Mouse (Mus musculus) monocyte, adult 5-6 weeks (primary cell): ENCODE data around the gene Stk10. TPM values are rescaled to one million over a fixed set of nuclear protein-coding genes. Genes with fewer than 3 reads are reported as not detected.
"Not testable (repeated sequence)": the region's sequence is repeated elsewhere in the genome, so short reads cannot be mapped to it uniquely, and the experiment has no call there.

ENCODE experiments used
- ATAC-seq: fragments of 153-309, 156-312 bp; replicated peaks from 2 replicates; pipeline ENCODE4 v1.8.0; 2017; ENCODE audit warnings: mild to moderate bottlenecking; ENCODE audit not compliant: low TSS enrichment, insufficient number of reproducible peaks, severe bottlenecking, poor library complexity, low FRiP score
- total RNA-seq: library from RNA; stranded (forward); fragments of 200-1000, 200-491, 200-594 nt; gene quantifications from 3 replicates; pipeline ENCODE4 v1.2.3, GENCODE M21; 2017

The Stk10 gene
- total RNA-seq, 1 experiment from 2014 or later, result 432 TPM

DNA sequence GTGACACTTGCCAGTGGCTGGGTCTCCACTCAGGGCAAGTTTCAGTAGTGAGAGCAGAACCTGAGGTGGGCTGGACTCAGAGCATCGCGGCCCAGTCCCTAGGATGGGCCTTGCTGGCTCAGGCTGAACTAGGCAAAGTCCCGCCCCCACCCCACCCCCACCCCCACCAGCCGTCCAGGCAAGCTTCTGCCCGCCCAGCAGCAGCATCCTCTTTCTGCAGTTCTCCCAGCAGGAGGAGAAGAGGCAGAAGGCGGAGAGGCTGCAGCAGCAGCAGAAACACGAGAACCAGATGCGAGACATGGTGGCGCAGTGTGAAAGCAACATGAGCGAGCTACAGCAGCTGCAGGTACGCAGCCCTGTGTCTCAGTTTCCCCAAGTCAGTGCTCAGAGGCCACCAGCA is 82.5 kb downstream of the Stk10 start:
- ATAC-seq, result no peak

DNA sequence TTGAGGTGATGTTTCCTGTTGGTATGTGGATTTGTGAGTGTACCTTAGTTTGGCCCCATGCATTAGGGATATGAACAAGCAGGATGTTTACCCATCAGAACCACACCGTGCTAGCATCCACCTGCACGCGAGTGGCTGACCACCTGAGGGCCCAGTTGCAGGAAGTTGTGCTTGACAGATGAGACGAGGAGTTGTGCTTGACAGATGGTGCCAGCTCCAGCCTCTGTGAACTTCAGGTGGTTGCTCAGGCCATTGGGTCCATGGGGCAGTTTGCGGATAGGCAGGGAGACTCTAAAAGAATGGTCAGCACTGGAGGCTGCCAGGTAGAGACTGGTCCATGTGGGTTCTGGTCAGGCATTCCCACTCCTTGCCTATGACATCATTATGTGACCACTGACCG is 83.0 kb downstream of the Stk10 start:
- no peak for ATAC-seq

DNA sequence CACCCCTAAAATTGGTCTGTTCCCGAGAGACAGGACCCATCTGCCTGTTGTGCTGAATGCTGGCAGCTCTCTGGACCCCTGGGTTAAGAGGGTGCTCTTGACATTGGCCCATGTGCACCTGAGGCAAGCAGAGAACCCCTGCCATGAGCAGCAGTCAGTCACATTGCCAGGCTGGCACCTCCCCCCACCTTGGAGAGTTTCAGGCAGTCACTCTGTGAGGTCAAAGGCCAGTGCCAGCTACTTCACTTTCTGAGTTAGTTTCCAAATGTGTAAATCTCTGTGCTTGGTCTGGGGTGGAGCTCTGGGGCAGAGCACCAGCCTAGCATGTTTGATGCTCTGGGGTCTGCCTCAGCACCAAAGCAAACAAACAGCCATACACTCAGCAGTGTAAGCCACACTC is 84.9 kb downstream of the Stk10 start:
- ATAC-seq, result no peak

DNA sequence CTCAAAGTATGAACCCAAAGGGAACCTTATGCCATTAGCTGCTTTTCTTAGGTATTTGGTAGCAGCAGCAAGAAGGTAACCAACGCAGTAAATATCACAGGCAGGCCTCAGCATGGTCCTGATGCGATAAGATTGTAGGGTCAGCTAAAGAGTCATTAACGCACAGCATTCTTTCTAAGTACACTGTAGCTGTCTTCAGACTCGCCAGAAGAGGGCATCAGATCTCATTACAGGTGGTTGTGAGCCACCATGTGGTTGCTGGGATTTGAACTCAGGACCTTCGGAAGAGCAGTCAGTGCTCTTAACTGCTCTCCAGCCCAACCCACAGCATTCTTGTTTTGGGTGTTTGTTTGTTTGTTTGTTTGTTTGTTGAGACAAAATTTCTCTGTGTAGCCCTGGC is 85.5 kb downstream of the Stk10 start:
- not testable (repeated sequence) for ATAC-seq

DNA sequence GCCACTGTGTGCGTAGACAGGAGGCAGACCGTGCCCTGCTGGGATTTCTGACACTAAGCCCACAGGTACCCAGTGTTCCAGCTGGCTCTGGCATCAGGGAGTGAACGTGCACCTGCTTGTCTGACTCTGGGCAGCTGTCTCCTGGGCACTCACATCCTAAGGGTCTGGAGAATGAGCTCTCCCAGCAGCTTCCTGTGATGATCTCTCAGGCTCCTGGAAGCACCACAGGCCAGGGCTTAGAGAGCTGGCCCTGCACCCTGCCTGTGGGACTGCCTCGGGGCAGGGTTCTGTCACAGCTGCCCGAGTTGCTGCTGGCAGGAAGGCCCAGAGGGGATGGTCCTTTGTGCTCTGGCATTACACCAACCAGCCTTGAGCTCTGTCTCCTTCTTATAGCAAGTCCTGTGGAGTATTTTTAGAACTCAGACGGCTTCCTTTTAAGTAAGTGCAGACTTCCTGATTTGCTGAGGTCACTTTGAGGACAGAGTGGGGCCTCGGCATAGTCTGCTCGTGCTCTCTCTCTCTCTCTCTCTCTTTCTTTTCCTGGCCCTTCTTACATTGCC is 86.2 kb downstream of the Stk10 start:
- peak; percentile 60 for ATAC-seq

DNA sequence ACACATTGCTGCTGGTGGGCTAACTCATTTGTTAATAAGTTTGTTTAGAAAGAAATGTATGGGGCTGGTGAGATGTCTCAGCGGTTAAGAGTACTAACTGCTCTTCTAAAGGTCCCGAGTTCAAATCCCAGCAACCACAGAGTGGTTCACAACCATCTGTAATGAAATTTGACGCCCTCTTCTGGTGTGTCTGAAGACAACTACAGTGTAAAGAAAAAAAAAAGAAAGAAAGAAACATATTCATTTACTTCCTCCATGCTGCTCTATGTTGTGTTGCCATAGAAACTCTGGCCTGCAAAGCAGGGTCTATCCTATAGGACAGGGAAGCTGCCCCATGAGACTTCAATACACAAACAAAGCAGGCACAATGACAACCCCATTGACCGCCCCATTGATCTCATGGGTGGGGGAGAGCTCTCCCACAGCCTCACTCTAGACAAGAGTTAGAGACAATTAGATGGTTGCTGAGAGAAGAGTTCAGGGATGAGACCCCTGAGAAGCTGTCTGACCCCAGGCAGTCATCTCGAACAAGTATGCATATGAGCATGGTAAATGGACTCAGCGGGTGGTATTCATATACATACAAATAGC is 86.9 kb downstream of the Stk10 start:
- ATAC-seq, result no peak

DNA sequence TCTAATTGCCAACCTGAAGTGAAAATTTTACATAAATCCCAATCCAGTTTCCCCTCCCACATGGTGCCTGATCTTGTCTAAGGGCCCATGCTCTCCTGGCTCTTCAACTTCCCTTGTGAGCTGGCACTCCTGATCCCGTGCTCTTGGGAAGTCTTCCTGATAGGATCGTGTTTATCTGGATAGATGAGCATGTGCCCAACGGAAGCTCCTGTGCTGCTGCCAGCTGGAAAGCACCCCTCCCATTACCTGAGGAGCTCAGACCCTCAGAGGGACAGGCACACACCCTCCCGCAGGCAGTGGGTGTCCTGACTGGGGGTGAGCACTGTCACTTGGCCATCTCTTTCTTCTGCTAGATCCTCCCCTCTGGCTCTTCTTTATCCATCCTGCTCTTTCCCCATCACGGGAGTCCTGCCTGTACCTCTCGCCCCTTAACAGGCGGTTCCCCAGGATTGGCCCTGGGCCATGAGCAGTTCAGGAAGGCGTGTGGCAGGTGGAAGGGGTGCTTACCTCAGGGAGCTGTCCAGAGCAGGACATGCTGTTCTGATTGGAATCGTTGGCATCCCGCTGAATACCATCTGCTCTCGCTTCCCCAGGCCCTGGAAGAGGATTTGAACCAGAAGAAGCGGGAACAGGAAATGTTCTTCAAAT is 88.8 kb downstream of the Stk10 start:
- no peak for ATAC-seq

DNA sequence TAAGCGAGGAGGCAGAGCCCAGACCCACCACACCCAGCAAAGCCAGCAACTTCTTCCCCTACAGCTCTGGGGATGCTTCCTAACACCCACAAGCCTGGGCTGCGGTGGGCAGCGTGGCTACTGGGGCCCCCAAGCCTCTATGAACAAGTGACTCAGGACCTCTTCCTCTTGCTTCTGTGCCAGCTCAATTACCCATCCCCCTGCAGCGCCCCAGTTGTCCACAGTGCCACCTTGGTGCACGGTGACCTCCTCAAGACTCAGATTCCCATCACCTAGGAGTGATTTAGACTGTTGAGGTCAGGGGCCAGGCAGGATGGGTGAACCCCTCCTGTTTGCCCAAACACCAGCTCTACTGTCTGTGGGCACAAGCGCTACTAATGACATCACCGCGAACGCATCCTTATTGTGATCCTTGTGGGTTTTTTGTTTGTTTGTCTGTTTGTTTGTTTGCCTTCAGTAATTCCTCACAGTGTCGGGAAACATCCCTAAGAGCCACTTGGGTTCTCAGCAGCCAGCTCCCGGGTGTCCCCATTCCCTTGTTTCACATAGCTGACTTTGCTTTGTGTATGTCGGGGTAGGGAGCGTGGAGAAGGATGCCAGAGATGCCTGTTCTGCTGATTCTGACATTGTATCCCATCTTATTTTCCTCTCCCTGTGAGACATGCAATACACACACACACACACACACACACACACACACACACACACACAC is 89.5 kb downstream of the Stk10 start:
- no peak for ATAC-seq

DNA sequence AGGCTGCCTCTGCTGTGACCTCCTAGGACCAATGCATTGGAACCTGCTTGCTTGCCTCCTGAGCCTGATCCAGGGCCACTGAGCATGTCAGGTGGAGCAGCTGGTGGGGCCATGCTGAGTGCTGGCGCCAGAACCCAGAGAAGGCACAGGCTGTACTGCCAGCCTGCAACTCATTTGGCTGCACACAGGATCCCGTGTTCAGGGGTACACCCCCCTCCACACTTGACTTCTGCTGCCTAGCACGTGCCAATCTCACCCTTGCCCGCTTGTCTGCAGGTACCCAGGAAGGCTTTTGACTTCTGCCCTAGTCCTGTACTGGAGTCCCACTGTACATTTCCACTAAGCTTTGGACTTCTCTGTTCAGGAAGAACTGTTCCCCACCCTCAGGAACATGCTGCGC is 90.1 kb downstream of the Stk10 start:
- no peak for ATAC-seq

DNA sequence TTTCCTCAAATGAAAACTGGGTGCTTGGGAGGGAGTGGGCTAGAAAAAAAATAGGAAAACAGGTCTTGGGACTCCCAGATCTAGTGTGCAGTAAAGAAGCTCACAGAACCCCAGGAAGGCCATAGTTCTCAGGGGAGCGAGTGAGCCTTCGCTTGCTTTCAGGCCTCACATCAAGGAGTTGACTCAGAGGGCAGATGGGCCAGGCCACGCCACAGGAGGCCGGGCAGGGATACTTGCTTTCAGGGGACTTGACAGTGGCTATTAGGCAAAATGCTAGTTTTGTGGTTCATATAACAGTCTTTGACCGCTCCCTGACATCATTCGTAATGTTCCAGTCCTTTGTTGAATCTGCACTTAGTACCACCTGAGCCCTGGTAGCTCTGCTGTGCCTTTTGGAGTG is 90.8 kb downstream of the Stk10 start:
- no peak for ATAC-seq

DNA sequence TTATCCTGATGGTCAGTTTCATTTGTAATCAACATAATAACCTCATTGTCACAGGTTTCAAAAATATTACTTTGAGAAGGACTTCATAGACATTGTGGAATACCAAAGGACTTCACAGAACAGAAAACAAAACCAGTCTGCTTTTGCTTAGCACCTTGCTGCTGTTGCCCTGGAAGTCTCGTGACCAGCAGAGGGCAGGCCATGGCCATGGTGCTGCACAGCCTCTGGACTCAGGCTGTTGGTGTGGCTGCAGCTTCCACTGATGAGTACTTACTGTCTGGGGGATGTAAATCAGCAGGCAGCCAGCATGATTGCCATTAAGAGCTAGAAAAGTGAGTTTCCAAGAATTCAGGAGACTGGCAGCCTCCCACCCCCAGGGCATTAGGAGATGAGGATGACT is 92.6 kb downstream of the Stk10 start:
- ATAC-seq, result no peak; the same call in 1 of the 2 replicates

DNA sequence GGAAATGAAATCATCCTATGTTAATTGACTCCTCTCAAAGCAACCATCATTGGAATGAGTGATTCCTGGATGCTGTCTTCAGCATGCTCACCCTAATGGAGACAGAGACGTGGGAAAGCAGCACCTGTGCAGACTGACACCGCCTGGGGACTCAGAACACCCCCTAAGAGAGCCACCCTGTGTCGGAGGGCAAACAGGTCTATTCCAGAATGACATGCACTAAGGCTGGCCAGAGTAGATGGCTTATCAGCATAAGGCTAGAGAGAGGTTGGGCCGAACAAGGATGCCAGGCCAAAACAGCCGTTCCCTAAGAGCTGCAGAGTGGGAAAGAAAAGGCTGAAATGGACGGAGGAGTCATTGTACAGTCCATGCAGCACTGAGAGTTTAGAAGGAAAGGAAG is 93.0 kb downstream of the Stk10 start:
- 0 out of 2 replicates have a peak, but pooled peaks have one; percentile 1 for ATAC-seq

DNA sequence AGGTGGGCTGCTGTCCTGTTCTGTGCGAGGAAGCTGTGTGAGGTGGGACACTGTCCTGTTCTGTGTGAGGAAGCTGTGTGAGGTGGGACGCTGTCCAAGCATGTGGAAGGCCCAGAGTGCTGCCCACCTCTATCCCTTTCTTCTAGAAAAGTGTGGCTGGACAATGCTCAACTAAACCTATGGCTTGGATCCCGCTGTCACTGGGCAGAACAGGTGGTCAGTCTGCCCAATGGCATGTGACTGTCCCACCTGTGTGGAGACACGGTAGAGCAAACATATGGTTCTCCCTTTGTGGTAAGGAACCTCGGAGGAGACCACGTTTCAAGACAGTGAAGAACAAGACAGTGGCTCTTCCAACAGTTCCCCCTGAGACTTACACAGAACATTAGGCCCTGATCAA is 94.8 kb downstream of the Stk10 start:
- no peak for ATAC-seq

DNA sequence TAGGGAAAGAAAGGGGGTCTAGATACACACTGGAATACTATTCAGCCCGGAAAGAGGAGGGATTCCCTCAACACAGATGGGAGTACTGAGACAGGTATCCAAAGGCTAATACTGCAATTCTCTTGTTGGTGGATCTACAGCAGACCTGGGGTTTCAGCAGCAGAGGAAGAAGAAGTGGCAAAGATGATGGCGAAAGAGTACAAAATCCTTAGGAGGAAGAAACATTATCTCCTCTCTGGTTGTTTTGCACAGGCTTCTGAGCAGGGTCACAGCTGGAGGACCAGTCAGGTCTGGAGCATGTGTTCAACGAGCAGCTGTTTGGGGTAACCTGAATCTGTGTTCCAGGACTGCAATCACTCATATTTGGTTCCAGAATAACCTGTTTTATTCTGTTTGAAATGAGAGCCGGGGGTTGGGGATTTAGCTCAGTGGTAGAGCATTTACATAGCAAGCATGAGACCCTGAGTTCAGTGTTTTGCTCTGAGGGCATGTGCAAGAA is 96.7 kb downstream of the Stk10 start:
- no peak for ATAC-seq

DNA sequence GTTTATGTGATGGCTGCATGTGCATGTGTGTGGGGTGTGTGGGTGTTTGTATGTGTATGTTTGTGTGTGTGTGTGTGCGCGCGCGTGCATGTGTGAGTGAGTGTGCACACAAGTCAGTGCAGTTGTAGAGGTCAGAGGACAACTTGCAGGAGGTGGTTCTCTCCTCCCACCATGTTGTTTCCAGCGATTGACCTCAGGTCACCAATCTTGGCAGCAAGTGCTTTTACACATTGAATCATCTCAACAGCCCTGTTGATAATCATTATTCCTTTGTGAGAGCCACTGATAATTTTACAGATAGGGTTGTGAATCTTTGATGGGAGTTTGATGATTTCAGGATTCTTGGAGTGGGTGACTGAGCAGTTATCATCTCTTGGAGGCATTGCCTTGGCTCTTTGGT is 99.6 kb downstream of the Stk10 start:
- ATAC-seq, result no peak

DNA sequence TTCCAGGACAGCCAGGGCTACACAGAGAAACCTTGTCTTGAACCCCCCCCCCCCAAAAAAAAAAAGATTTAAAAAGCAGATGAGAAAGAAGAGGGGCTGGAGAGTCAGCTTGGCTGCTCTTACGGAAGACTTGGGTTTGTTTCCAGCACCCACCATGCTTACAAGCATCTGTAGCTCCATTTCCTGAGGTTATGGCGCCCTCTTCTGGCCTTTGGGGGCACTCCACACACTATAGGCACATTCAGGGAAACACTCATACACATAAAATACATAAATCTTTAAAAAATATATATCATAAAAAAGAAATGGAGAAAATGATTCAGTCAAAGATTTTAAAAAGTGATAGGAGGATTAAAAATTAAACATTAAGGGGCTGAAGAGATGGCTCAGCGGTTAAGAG is 100.4 kb downstream of the Stk10 start:
- no peak for ATAC-seq

DNA sequence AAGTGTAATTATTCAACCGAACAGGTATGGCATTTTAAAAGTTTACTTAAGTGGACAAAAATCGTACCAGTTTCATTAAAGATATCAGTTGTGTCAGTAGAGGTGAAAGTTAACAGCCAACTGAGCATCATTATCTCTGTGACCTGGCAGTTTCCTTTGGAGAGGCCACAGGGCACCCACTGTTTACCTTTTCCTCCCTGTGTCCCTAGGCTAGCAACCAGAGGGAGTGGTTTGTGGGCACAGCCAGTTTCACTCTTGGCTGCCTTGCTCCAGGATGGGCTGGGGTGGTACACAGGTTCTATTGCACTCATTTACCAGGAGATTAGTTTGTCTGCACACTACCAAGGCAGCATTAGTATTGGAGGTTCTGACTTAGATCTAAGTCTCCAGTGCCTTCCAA is 101.0 kb downstream of the Stk10 start:
- ATAC-seq, result no peak

DNA sequence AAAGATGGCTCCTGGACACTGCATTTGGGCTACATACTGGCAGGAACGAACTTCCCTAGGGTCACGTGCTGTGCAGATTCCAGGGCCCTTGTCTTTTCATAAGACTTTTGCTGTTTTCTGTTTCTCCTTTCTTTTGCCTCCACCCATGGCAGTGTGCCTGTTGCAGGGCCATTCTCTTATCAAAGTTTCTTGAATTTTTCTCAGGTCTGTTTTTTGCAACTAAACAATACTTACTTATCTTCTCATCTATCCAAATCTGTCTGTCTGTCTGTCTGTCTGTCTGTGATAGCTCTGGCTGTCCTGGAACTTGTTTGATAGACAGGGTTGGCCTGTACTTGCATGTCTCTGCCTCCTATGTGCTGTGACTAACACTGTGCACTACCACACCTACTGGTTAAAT is 101.7 kb downstream of the Stk10 start:
- no peak for ATAC-seq

DNA sequence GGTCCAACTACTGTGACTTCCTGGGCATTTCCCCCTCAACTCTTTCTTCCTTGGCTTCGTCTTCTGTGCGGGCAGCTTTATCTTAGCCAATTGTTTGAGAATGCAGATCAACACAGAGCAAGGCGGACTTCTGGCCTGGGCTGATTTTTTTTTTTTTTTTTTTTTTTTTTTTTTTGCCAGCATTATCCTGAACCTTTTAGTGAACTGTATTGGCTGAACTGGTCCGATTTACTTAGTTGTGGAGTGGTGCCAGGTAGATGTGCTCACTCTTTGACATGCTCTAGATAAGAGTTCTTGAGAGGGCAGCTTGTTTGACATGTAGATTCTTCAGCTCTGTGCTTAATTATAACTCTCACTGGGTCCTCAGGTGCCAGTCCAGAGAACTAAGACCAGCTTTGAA is 103.2 kb downstream of the Stk10 start:
- ATAC-seq, result no peak
